Mouse (Mus musculus) heart, embryonic 16.5 days (tissue): ENCODE measurements around the gene Trpc6. TPM values are rescaled to one million over a fixed set of nuclear protein-coding genes. Genes with fewer than 3 reads are reported as not detected.

ENCODE experiments used
- ATAC-seq: fragments of 200-750 bp; cut with Nextera tagmentation; replicated peaks from 2 replicates; pipeline ENCODE4 v1.8.0; 2017; ENCODE audit warnings: moderate number of reproducible peaks; ENCODE audit not compliant: insufficient read depth, low FRiP score; ENCODE audit errors: extremely low read depth
- H3K27ac ChIP-seq: fragments of 300-500 bp; sonication (generic); 2 replicates; pipeline ENCODE4 v1.5.1; 2014; ENCODE audit warnings: mild to moderate bottlenecking, low read length, control low read depth, moderate library complexity
- H3K27me3 ChIP-seq: fragments of 300-500 bp; sonication (generic); 2 replicates; pipeline ENCODE4 v1.6.1; 2014; ENCODE audit warnings: low read length, mixed read lengths; ENCODE audit not compliant: control insufficient read depth, insufficient read depth
- H3K36me3 ChIP-seq: fragments of 300-500 bp; sonication (generic); 2 replicates; pipeline ENCODE4 v1.6.1; 2014; ENCODE audit not compliant: control insufficient read depth, insufficient read depth
- H3K4me1 ChIP-seq: fragments of 300-500 bp; sonication (generic); 2 replicates; pipeline ENCODE4 v1.6.1; 2014; ENCODE audit warnings: low read length, mixed read lengths; ENCODE audit not compliant: control insufficient read depth, insufficient read depth
- H3K4me2 ChIP-seq: fragments of 300-500 bp; sonication (generic); 2 replicates; pipeline ENCODE4 v1.6.1; 2014; ENCODE audit warnings: low read depth, mild to moderate bottlenecking, control low read depth, low read length
- H3K4me3 ChIP-seq: fragments of 300-500 bp; sonication (generic); 2 replicates; pipeline ENCODE4 v1.5.1; 2014; ENCODE audit warnings: mild to moderate bottlenecking, control low read depth, low read length
- H3K9ac ChIP-seq: fragments of 300-500 bp; sonication (generic); 2 replicates; pipeline ENCODE4 v1.6.1; 2014; ENCODE audit warnings: low read length, control low read depth
- H3K9me3 ChIP-seq: fragments of 300-500 bp; sonication (generic); replicated peaks from 2 replicates; pipeline ENCODE4 v1.6.1; 2016; ENCODE audit warnings: low read length; ENCODE audit not compliant: control insufficient read depth
- WGBS: fragments of 180-500 bp; shearing (Covaris S2); extraction: QIAGEN DNeasy Blood & Tissue Kit; methylation state at CpG from one replicate; pipeline ENCODE4 v1.1.7; 2014; 5-methylcytosine and 5-hydroxymethylcytosine counted together
- polyA plus RNA-seq: library from polyadenylated mRNA; unstranded; fragments of >200 nt; fragmentation: Nextera tagmentation; extraction: Ambion mirVana; gene quantifications from 2 replicates; pipeline ENCODE4 v1.2.1, GENCODE M21; 2015

Gene Trpc6
- 0.42 and 0.92 TPM in 2 replicates for polyA plus RNA-seq

DNA sequence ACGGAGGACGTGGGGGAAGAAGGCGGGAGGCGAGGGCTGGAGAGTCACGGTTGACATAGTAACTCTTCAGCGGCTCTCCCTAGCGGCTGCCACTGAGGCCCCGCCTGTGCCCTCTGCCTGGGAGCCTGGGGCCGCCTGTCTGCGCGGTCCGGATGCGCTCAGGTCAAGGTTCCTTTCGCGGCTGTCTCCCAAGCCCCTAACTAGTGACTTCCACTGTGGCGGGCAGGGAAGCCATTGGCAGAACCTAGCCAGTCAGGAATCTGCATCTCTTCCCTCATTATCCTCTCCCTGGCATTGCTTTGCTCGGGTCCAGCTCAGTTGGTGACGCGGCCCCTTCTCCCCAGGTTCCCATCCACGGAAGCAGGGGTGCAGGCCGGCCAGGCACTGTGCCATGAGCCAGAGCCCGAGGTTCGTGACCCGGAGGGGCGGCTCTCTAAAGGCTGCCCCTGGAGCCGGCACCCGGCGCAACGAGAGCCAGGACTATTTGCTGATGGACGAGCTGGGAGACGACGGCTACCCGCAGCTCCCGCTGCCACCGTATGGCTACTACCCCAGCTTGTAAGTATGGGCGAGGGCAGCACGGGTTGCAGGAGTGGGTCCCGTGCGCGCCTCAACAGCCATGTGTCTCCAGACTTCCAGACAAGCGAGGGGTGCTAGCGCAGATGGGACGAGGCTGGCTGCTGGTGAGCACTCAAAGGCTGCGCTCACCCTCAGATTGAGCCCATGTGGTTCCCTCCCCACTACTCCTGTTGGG lies at the start of gene Trpc6:
Gene Trpc6, plus strand, starts transcription at position 102 of the 754 bp plus-strand sequence.
- Histone ChIP-seq H3K4me3 (peak within 1 kb of the TSS; percentile 53), H3K27ac (no peak within 1 kb of the TSS), H3K27me3 (peaks cover 9% of the 10 kb centered on the region; the same call in 1 of the 2 replicates), H3K4me1 (0 out of 2 replicates have a peak, but pooled peaks cover 4% of the 10 kb centered on the region), H3K36me3 (no peaks in the 10 kb centered on the region), H3K9ac (peak within 1 kb of the TSS; percentile 10; the same call in 1 of the 2 replicates), H3K9me3 (no peaks in the 10 kb centered on the region), H3K4me2 (peak within 1 kb of the TSS; percentile 83)
- ATAC-seq, result peak; percentile 52
- under 1% methylated on average over 44 of the region's 44 CpGs for WGBS

DNA sequence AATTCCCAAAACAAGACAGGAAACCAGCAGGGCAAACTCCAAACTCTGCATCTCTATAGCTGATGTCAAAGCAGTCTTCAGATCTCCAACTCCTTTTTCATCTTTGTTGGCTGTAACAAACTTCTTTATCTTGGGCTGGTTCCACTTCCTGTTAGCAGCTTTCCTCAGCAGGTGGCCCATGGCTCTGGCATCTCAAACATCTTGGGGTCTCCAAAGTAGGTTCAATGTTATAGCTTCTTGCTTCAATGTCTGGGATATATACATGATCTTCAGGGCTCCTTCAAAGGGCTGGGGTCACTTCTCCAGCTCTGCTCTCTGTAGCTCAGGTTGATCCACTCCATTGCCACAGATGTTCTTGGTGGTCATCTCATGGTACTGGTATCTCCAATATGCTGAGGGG lies 23.0 kb upstream of the Trpc6 start:
- no peak overlapping the region for H3K4me2 ChIP-seq
- no peak overlapping the region for H3K4me3 ChIP-seq
- ATAC-seq, result no peak
- no peaks in the 10 kb centered on the region for H3K27me3 ChIP-seq
- H3K9ac ChIP-seq, result no peak overlapping the region
- no peaks in the 10 kb centered on the region for H3K4me1 ChIP-seq
- H3K36me3 ChIP-seq, result no peaks in the 10 kb centered on the region
- no peak overlapping the region for H3K27ac ChIP-seq
- H3K9me3 ChIP-seq, result no peaks in the 10 kb centered on the region

DNA sequence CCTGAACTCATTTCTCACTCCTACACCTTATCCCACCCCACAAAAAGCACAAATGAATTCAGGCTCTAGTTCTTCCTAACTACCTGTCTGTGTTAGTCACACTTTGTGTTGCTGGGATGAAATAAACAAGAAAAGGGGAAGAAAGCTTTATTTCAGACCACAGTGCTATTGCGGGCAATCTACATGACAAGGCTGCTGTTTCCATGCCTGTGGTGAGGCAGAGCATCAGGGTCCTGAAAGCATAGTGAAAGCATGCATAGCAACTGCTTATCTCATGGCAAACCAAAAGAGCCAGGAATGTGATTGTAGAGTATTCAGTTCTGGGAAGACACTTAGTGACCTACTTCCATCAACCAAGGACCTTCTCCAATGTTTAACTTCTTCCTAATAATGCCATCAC lies 10.3 kb upstream of the Trpc6 start:
- Histone ChIP-seq H3K4me3 (no peak overlapping the region), H3K36me3 (no peaks in the 10 kb centered on the region), H3K4me1 (no peaks in the 10 kb centered on the region), H3K9ac (no peak overlapping the region), H3K4me2 (no peak overlapping the region), H3K27ac (no peak overlapping the region), H3K27me3 (no peaks in the 10 kb centered on the region), H3K9me3 (no peaks in the 10 kb centered on the region)
- 90% methylated on average over 1 of the region's 1 CpGs for WGBS
- ATAC-seq, result no peak

DNA sequence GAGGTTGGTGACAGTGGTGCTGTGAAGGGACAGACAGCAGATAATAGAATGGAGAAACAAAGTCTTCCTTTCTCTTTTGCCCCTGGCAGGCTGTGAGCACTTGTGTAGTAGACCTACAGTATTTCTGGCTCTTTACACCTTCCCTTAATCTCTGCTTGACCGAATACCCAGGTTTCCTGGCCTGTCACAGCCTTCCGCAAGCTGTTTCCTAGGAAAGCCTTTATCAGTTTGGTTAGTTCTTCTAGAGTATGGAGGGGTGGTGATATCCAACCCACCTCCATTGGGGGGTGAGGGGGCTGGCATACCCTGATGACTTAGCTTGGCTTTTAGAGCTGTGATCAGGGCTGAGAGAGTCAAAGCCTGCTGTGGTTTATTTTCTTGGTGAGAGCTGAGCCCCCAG lies 1.3 kb downstream of the Trpc6 start:
- no peak for ATAC-seq
- no peak overlapping the region for H3K4me3 ChIP-seq
- H3K4me2 ChIP-seq, result no peak overlapping the region
- H3K27ac ChIP-seq, result no peak overlapping the region
- peaks cover 9% of the 10 kb centered on the region; the same call in 1 of the 2 replicates for H3K27me3 ChIP-seq
- H3K4me1 ChIP-seq, result 0 out of 2 replicates have a peak, but pooled peaks cover 4% of the 10 kb centered on the region
- H3K9ac ChIP-seq, result no peak overlapping the region
- WGBS, result 49% methylated on average over 2 of the region's 2 CpGs
- H3K36me3 ChIP-seq, result no peaks in the 10 kb centered on the region
- no peaks in the 10 kb centered on the region for H3K9me3 ChIP-seq

DNA sequence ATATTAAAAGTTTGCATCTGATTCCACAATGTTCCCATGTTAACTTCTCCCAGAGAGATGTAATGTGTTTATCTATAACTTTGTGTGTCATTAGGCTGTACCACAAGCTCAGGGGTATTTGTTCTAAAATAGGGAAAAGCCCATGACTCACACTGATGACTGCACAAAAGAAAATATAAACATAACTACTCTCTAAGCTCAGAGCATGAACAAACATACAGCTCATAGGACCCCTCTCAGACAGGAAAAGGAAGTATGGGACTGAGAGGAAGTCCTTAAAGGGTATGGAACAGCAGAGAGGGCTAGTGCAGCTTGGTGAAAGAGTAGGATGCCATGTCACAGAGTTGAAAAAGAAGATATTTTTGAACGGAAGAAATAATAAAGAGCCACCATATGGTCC lies 14.6 kb downstream of the Trpc6 start:
- H3K36me3 ChIP-seq, result no peaks in the 10 kb centered on the region
- H3K4me1 ChIP-seq, result no peaks in the 10 kb centered on the region
- no peaks in the 10 kb centered on the region for H3K27me3 ChIP-seq
- H3K4me3 ChIP-seq, result no peak overlapping the region
- no peaks in the 10 kb centered on the region for H3K9me3 ChIP-seq
- no peak overlapping the region for H3K27ac ChIP-seq
- WGBS, result 72% methylated on average over 1 of the region's 1 CpGs
- ATAC-seq, result no peak
- no peak overlapping the region for H3K4me2 ChIP-seq
- H3K9ac ChIP-seq, result no peak overlapping the region

DNA sequence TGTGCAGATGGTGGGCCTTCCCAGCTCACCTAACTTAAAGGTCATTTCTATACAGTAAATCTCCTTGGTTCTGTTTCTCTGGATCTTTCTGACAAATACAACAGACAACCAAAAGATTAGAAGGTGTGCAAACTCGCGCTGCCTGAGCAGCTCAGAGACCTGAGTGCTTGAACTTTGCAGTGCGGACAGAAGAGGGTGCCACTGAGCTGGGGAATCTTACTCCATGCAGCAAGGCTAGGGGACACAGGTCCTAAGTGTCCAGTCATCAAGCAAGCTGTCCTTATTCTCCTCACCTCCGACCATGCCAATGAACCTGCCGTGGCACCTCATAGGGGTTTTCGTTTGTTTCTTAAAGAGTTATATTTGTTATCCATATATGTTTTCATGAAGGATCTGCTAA lies 48.7 kb downstream of the Trpc6 start:
- Histone ChIP-seq H3K4me1 (no peaks in the 10 kb centered on the region), H3K27ac (no peak overlapping the region), H3K36me3 (no peaks in the 10 kb centered on the region), H3K27me3 (no peaks in the 10 kb centered on the region), H3K9me3 (no peaks in the 10 kb centered on the region), H3K9ac (no peak overlapping the region), H3K4me2 (no peak overlapping the region), H3K4me3 (no peak overlapping the region)
- WGBS, result 46% methylated on average over 6 of the region's 6 CpGs
- ATAC-seq, result no peak

DNA sequence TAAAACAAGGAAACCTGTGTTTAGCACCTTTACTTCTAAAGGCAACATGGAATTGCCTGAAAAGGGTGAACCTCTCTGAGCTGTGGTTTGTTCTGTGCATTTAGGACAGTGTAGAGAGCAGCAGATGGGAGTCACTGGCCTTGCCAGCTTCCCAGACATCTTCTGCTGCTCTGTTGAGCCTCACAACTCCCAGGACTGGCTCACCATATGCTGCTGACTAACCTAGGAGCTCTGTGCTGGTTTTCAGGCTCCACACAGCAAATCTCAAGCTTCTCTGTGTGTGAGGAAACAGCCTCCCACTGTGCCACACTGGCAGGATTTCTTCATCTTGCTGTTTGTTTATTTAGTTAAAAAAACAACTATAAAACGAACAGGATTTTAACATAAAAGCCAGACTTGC lies 53.1 kb downstream of the Trpc6 start:
- Histone ChIP-seq H3K4me1 (no peaks in the 10 kb centered on the region), H3K4me2 (no peak overlapping the region), H3K9me3 (no peaks in the 10 kb centered on the region), H3K4me3 (no peak overlapping the region), H3K36me3 (no peaks in the 10 kb centered on the region), H3K27ac (no peak overlapping the region), H3K27me3 (no peaks in the 10 kb centered on the region), H3K9ac (no peak overlapping the region)
- 20% methylated on average over 1 of the region's 1 CpGs for WGBS
- no peak for ATAC-seq

DNA sequence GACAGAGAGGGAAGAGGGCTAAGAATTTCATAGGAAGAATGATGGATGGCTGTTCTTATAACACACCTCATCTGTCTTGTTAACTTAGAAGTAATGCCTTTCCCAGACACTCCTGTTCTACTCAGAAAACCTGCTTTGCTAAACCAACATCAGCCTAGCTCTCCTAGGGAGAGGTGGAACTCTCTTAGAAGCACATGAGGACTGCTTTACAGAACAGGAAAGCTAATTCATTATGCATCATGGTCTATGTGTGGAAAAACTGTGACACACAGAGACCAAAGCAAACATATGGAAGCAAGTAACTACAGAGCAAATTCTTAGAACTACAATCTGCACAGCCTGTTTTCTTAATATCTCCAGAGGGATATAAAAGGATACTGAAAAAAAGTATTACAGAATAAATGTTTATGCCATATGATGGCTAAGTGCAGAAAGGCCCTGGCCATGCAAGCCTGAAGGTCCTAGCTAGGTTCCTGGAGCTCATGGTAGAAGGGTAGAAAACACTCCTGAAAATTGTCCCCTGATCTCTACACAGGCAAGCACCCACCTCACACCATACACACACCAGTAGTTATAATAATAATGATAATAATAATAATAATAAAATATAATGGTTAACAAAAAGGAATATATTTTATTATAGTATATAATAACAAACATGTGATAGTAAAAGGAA lies 63.0 kb downstream of the Trpc6 start:
- ATAC-seq, result no peak
- no peak overlapping the region for H3K4me3 ChIP-seq
- H3K4me1 ChIP-seq, result no peaks in the 10 kb centered on the region
- H3K9me3 ChIP-seq, result no peaks in the 10 kb centered on the region
- no peaks in the 10 kb centered on the region for H3K36me3 ChIP-seq
- no peak overlapping the region for H3K27ac ChIP-seq
- H3K4me2 ChIP-seq, result no peak overlapping the region
- no peak overlapping the region for H3K9ac ChIP-seq
- no peaks in the 10 kb centered on the region for H3K27me3 ChIP-seq

DNA sequence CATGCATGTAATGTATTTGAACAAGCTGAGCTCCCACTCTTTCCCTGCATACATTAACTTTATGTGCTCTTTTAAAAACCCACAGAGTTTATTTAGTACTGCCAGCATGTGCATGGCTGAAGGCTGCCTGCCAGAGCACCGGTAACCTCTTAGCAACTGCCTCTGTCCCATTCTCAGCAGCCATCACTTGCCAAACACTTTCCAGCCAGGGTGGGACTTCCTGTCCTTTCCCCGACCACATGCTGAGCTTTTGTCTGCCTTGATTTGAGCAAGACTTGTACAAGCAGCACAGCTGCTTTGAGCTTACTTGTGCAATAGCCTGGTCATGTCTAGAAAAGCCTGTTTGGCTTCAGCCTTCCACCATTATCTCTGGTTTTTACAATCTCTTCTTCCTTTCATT lies 90.4 kb downstream of the Trpc6 start:
- Histone ChIP-seq H3K4me3 (no peak overlapping the region), H3K27me3 (no peaks in the 10 kb centered on the region), H3K4me2 (no peak overlapping the region), H3K27ac (no peak overlapping the region), H3K9me3 (no peaks in the 10 kb centered on the region), H3K4me1 (no peaks in the 10 kb centered on the region), H3K36me3 (no peaks in the 10 kb centered on the region), H3K9ac (no peak overlapping the region)
- 41% methylated on average over 2 of the region's 2 CpGs for WGBS
- no peak for ATAC-seq
